Mouse (Mus musculus) neural tube, embryonic 14.5 days (tissue): Measurements from ENCODE around the gene Rab24. TPM values are rescaled to one million over a fixed set of nuclear protein-coding genes. Genes with fewer than 3 reads are reported as not detected.

Experiments used
- ATAC-seq: fragments of 200-750 bp; cut with Nextera tagmentation; 2 replicates; pipeline ENCODE4 v1.8.0; 2017; ENCODE audit warnings: low read depth, mild to moderate bottlenecking, moderate TSS enrichment, moderate library complexity
- H3K27ac ChIP-seq: fragments of 300-500 bp; sonication (generic); 2 replicates; pipeline ENCODE4 v1.5.1; 2014; ENCODE audit warnings: low read depth, mild to moderate bottlenecking, control low read depth, low read length, moderate library complexity, mixed read lengths
- H3K27me3 ChIP-seq: fragments of 300-500 bp; sonication (generic); 2 replicates; pipeline ENCODE4 v1.6.1; 2014; ENCODE audit warnings: low read length; ENCODE audit not compliant: control insufficient read depth, insufficient read depth
- H3K36me3 ChIP-seq: fragments of 300-500 bp; sonication (generic); 2 replicates; pipeline ENCODE4 v1.6.1; 2014; ENCODE audit warnings: low read length, mixed read lengths; ENCODE audit not compliant: control insufficient read depth, insufficient read depth
- H3K4me1 ChIP-seq: fragments of 300-500 bp; sonication (generic); 2 replicates; pipeline ENCODE4 v1.6.1; 2014; ENCODE audit warnings: low read length; ENCODE audit not compliant: control insufficient read depth, insufficient read depth
- H3K4me2 ChIP-seq: fragments of 300-500 bp; sonication (generic); 2 replicates; pipeline ENCODE4 v1.6.1; 2014; ENCODE audit warnings: mild to moderate bottlenecking, low read depth, low read length, control low read depth
- H3K4me3 ChIP-seq: fragments of 300-500 bp; sonication (generic); 2 replicates; pipeline ENCODE4 v1.5.1; 2014; ENCODE audit warnings: low read depth, low read length, control low read depth, mixed read lengths
- H3K9ac ChIP-seq: fragments of 300-500 bp; sonication (generic); replicated peaks from 2 replicates; pipeline ENCODE4 v1.6.1; 2014; ENCODE audit warnings: low read depth, mild to moderate bottlenecking, control low read depth, low read length, mixed read lengths
- H3K9me3 ChIP-seq: fragments of 300-500 bp; sonication (generic); 2 replicates; pipeline ENCODE4 v1.6.1; 2016; ENCODE audit warnings: low read length; ENCODE audit not compliant: control insufficient read depth
- WGBS: fragments of 180-500 bp; shearing (Covaris S2); extraction: QIAGEN DNeasy Blood & Tissue Kit; methylation state at CpG from one replicate; pipeline ENCODE4 v1.1.7; 2014; 5-methylcytosine and 5-hydroxymethylcytosine counted together
- polyA plus RNA-seq: library from polyadenylated mRNA; unstranded; fragments of >200 nt; fragmentation: Nextera tagmentation; extraction: Ambion mirVana; gene quantifications from 2 replicates; pipeline ENCODE4 v1.2.1, GENCODE M21; 2014

Rab24 gene
- polyA plus RNA-seq, 1 experiment from 2014 or later, result 99.0 TPM

- Histone ChIP-seq H3K4me1 (no peaks in the 10 kb centered on the region), H3K4me2 (no peak overlapping the region), H3K4me3 (no peak overlapping the region), H3K9ac (no peak overlapping the region), H3K27ac (no peak overlapping the region), H3K36me3 (peaks cover 40% of the 10 kb centered on the region), H3K9me3 (no peaks in the 10 kb centered on the region), H3K27me3 (no peaks in the 10 kb centered on the region)
- 90% methylated on average over 5 of the region's 5 CpGs for WGBS
- ATAC-seq, result no peak
Observed at GRCm38 (mm10) chr13:55277646-55278045, 44.1 kb downstream of the Rab24 start.

- H3K9ac ChIP-seq, result no peak overlapping the region
- no peak overlapping the region for H3K4me3 ChIP-seq
- H3K9me3 ChIP-seq, result no peaks in the 10 kb centered on the region
- 78% methylated on average over 5 of the region's 5 CpGs for WGBS
- H3K27ac ChIP-seq, result no peak overlapping the region
- peaks cover 42% of the 10 kb centered on the region for H3K36me3 ChIP-seq
- no peak for ATAC-seq
- no peak overlapping the region for H3K4me2 ChIP-seq
- no peaks in the 10 kb centered on the region for H3K27me3 ChIP-seq
- no peaks in the 10 kb centered on the region for H3K4me1 ChIP-seq
Observed at GRCm38 (mm10) chr13:55277203-55277602, 44.5 kb downstream of the Rab24 start.

Other genes with a start within 250 kb of the Rab24 start
- gene Uimc1, start 221.6 kb downstream of the Rab24 start, polyA plus RNA-seq, result 20.6 and 20.9 TPM in 2 replicates
- 34.2 and 34.5 TPM in 2 replicates for gene Zfp346, start 216.6 kb downstream of the Rab24 start, polyA plus RNA-seq
- gene Gm17617, start 188.4 kb downstream of the Rab24 start, polyA plus RNA-seq, result not detected in 2 replicates
- 0.35 and 1.1 TPM in 2 replicates for gene Fgfr4, start 169.3 kb downstream of the Rab24 start, polyA plus RNA-seq
- 61.9 and 76.8 TPM in 2 replicates for gene Nsd1, start 112.2 kb downstream of the Rab24 start, polyA plus RNA-seq
- gene Prelid1, start 1.4 kb downstream of the Rab24 start, polyA plus RNA-seq, result 316 and 329 TPM in 2 replicates
- gene Mxd3, start 7.9 kb upstream of the Rab24 start, polyA plus RNA-seq, result 5.7 and 5.9 TPM in 2 replicates
- 36.5 and 49.9 TPM in 2 replicates for gene Lman2, start 40.8 kb upstream of the Rab24 start, polyA plus RNA-seq
- gene Rgs14, start 47.8 kb upstream of the Rab24 start, polyA plus RNA-seq, result 0.11 and 0.32 TPM in 2 replicates
- 0.19 and 0.32 TPM in 2 replicates for gene Slc34a1, start 76.2 kb upstream of the Rab24 start, polyA plus RNA-seq
- gene Pfn3, start 93.3 kb upstream of the Rab24 start, polyA plus RNA-seq, result 0.55 and 1.2 TPM in 2 replicates
- gene F12, start 104.8 kb upstream of the Rab24 start, polyA plus RNA-seq, result 0.18 TPM in 1 of 2 replicates, not detected in the other
- gene Grk6, start 123.1 kb upstream of the Rab24 start, polyA plus RNA-seq, result 39.0 and 42.1 TPM in 2 replicates
- gene Prr7, start 142.3 kb upstream of the Rab24 start, polyA plus RNA-seq, result 5.8 and 6.7 TPM in 2 replicates
- gene Dbn1, start 166.2 kb upstream of the Rab24 start, polyA plus RNA-seq, result 376 and 450 TPM in 2 replicates
- gene Pdlim7, start 191.7 kb upstream of the Rab24 start, polyA plus RNA-seq, result 142 and 163 TPM in 2 replicates
- 4.2 and 4.6 TPM in 2 replicates for gene Dok3, start 207.3 kb upstream of the Rab24 start, polyA plus RNA-seq
- 51.3 and 54.1 TPM in 2 replicates for gene Ddx41, start 214.7 kb upstream of the Rab24 start, polyA plus RNA-seq
- gene Fam193b, start 249.2 kb upstream of the Rab24 start, polyA plus RNA-seq, result 47.1 and 50.1 TPM in 2 replicates